Mouse (Mus musculus) cortical plate, adult 2 months (tissue): ENCODE data around the gene Zp1.

Experiments
- CTCF ChIP-seq: fragments of 200-500 bp; IDR thresholded peaks from 2 replicates; pipeline ENCODE4 v1.5.1; 2011; ENCODE audit warnings: mild to moderate bottlenecking, control low read depth, low read length; ENCODE audit not compliant: insufficient read depth; ENCODE audit errors: extremely low read depth
- POLR2A ChIP-seq: fragments of 200-500 bp; IDR thresholded peaks from 2 replicates; pipeline ENCODE4 v1.6.1; 2011; ENCODE audit warnings: mild to moderate bottlenecking, low read length, control low read depth; ENCODE audit not compliant: insufficient read depth; ENCODE audit errors: extremely low read depth

- no peak for TF ChIP-seq POLR2A
- TF ChIP-seq CTCF, result no peak
Measured at GRCm38 (mm10) chr19:10905728-10906000, 14.8 kb downstream of the Zp1 start.
